Mouse (Mus musculus) brain, adult 10 weeks (tissue): ENCODE data around the gene Rbmx2. TPM values are rescaled to one million over a fixed set of nuclear protein-coding genes. Genes with fewer than 3 reads are reported as not detected.

Source experiments
- polyA plus RNA-seq: library from polyadenylated mRNA; stranded (reverse); fragments of 350-450 nt; fragmentation: Illumina TruSeq; extraction: RNeasy Lipid Tissue Mini Kit (QIAGEN cat#74804); gene quantifications from one replicate; pipeline ENCODE4 v1.2.3, GENCODE M21; 2015; ENCODE audit warnings: low read depth, low replicate concordance

Gene Rbmx2
- polyA plus RNA-seq: 7.1 TPM

GRCm38 (mm10) chrX:48694864-48695371 lies at the start of gene Rbmx2:
TSS of gene Rbmx2 (plus strand) at chrX:48695004.

GRCm38 (mm10) chrX:48674171-48674570 lies 20.6 kb upstream of the Rbmx2 start, which contains the start of gene Gpr119:
TSS of gene Gpr119 (minus strand) at chrX:48674478.

Other genes starting within 250 kb of the Rbmx2 start
- 0.48 TPM for gene Elf4, start 231.9 kb upstream of the Rbmx2 start, polyA plus RNA-seq
- 22.5 TPM for gene Aifm1, start 181.4 kb upstream of the Rbmx2 start, polyA plus RNA-seq
- gene Rab33a, start 175.7 kb upstream of the Rbmx2 start, polyA plus RNA-seq: 48.6 TPM
- gene Zfp280c, start 100.5 kb upstream of the Rbmx2 start, polyA plus RNA-seq: 18.8 TPM
- 82.2 TPM for gene Slc25a14, start 71.6 kb upstream of the Rbmx2 start, polyA plus RNA-seq
- gene Gpr119, start 20.5 kb upstream of the Rbmx2 start, polyA plus RNA-seq: not detected
- gene Gm595, start 182.7 kb downstream of the Rbmx2 start, polyA plus RNA-seq: not detected